Mouse (Mus musculus) frontal cortex, postnatal 36 days (tissue): ENCODE results near the gene Usp33.
"Not testable (repeated sequence)": the region's sequence is repeated elsewhere in the genome, so short reads cannot be mapped to it uniquely, and the experiment has no call there.

Experiments
- DNase-seq, 2 experiments: peaks; one replicate each; pipeline ENCODE4 v3.0.0; 2022; ENCODE audit warnings: low spot score in 2 of 2

Gene Usp33

DNA sequence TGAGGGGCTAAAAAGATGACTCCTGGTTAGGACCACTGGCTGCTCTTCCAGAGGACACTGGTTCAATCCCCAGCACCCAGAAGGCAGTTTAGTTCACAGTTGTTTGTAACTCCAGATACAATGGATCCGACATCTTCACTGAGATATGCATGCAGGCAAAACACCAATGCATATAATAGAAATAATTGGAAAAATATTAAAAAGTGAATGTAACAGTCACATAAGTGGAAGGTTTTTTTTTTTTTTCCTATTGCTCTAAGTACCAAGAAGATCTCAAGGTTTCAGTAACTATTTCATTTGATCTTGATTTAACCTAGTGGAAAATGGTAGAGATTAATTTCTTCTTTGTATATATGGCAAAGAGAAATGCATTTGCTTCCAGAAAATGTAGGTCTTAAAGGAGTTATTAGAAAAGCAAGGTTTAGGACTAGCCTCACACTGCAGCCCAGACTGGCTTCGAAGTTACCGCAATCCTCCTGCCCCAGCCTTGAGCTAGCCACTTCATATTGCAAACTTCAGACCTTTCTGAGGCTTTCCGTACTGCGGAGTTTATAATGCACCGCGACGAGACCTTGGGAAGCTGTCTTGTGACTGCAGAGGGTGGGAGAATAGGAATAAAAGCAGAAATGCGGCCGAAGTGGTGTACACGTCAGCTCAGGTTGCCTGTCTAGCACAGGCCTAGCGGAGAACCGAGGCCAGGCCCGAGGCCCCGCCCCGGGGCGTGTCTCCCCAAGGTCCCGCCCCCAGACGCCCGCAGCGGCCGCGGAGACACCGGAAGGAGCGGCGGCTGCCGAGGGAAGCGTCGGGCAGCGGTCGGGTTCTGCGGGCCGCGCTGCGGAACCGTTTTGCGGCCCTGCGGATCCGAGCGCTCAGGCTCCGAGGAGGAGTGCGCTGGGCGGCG is at the start of gene Usp33:
Gene Usp33, plus strand, starts transcription at position 747 of the 901 bp plus-strand sequence.
- DNase-seq: peak; percentile 91 to 93

DNA sequence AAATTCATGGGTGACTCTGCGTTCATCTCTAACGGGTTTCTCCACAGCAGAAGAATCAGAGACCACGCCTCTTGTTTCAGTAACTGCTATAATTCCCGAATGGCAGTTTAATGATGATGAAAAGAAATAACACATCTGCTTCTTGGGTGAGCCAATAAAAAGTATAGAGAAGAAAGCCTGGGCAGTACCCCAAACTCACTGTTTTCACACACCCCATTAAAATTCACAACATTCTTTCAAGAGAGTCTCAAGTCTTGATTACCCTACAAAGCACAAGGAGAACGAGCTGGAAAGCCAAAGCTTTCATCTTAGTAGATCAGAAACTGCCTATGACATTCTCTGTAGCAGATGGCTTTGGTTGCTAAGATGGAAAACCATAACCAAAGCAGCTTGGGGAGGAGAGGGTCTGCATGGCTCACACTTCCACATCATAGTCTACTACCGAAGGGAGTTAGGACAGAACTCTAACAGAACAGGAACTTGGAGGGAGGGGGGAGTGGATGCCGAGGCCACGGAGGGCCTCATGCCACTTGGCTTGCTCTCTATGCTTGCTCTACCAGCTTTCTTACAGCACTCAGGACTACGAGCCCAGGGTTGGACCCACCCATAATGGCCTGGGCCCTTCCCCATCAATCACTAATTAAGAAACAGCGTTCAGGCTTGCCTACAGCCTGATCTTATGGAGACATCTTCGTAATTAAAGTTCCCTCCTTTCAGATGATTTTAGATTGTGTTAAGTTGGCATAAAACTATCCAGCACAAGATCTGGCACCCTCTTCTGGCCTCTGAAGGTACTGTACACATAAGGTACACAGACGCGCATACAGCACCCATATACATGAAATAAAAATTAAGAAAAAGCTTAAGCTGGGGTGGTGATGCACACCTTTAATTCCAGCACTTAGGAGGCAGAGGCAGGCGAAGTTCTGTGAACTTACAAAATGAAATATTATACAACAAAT is 45.6 kb upstream of the Usp33 start:
- DNase-seq: no peak

DNA sequence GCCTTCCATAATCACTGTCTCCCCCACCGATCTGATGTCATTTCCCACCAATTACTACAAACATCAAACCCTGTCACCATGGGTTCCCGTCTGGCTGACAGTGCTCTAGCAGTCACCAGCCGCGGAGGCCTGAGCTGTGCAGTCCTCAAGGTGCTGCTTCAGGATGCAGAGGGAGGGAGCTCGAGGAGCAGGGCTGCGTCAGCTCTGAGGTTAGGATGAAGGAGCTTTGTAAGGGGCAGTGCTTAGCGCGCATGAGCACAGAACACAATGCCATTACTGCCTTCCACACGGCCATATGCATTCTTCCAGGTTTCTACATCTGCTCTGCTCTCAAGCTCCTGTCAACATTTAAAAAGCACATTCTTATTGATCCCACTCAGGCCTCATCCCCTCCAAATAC is 43.3 kb upstream of the Usp33 start:
- no peak for DNase-seq

DNA sequence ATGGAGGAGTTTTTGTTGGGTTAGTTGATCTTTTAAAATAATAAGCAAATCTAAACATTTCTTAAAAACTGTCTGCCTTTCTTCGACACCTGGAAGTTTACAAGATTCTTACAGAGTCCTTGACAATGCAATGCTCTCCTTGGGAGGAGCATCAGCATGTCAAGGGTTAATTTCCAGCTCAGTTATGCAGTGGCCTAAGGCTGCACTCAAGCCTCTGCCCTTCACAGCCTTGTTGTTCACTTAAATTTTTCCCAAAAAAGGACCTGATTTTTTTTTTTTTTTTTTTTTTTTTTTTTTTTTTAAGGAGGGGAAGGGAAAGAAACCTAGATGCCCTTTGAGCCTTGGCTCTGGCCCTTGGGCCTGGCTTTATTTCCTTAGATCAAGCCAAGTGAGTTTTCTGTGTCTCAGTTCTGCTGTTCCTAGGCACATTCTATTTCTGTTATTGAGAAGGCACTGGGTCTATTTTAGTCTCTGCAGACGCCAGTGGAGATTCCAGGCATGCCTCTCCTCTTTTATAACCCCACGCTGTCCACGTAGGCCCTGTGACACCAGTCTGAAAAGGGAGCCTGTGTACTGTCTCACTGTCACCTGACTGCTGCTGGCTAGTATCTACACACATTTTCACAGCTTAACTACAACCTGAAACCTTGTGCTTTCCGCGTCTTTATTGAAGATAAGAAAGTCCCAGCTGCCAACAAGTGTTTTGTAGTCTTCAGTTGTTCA is 42.0 kb upstream of the Usp33 start:
- peak; percentile 21 to 37 for DNase-seq

DNA sequence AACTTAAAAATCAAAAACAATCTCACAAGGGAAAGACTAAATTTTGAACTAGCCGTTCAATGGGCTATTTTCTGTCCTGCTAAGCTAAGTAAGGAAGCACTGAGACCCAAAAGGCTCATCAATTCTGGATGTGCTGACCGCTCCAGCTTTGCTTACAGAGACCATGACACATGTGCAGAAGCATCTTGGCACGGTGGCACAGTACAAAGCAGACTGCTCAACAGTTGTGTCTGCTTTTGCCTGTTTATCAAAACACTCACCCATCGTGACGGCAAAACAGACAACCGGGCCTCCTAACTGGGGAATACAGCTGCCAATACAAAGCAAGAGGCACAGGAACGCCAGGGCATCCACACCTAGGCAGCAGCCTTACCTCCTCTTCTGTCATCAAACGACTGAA is 41.2 kb upstream of the Usp33 start:
- no peak for DNase-seq

DNA sequence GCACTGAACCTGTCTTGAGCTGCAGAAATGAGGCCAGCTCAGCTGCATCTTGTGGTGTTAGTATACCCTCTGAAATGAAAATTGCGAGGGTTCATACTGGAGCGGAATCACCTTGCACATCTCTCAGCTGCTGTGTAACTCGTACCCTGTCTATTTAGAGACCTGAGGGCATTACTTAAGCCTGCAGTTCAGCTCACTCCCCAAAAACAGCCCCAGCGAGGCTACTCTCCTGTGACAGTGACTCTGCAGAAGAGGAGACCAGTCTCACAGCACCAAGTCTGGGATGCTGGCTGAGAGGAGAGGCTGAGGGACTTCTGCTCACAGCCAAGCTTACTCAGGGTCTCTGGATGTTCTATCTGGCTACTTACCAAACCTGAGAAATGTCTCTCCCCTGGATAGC is 40.3 kb upstream of the Usp33 start:
- DNase-seq: no peak

DNA sequence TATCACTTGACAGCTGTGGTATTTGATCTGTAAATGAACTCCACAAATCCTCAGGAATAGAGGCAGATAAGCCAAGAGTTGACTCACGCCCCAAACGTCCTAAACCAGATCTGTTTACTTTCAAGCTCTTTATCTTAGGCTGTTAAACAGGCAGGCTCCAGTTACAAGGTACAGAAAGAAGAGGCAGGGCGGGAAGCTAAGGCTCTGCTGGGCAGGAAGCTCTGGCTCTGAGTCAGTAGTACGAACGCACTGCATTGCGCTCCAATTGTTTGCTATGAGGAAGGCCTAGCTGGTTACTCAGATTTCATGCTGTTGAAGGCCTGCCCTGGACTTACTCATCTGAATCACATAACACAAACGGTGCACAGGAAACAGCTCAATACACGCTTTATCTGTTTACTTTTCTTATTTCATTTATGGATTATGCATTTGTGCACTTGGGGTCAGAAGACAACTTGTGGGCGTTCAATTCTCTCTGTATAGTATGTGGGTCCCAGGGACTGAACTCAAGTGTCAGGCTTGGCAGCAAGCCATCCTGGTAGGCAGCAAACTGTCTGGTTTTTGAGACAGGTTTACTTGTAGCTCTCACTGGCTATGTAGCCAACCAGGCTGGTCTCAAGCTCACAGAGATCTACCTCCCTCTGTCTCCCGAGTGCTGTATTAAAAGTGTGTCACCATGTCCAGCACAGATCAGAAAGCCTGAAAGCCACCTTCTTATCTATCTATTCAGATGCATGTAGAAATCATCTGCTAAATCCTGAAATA is 37.6 kb upstream of the Usp33 start:
- DNase-seq: no peak

DNA sequence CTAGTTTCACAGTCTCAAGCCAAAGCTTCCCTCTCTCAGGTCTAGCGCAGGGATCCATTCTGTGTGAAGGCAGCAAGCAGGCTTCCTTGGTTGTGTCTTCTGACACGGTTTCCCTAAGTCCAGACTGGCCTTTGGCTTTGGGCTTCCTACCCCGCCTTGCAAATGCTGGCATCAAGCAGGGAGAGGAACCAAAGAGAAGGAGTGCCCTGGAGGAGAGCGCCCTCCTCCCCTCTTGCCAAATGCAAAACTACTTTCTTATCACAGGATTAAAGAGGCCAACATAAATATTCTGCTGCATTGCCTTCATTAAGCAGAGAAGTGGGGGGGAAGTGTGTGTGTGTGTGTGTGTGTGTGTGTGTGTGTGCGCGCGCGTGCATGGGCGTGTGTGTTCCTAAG is 37.0 kb upstream of the Usp33 start:
- DNase-seq: no peak

DNA sequence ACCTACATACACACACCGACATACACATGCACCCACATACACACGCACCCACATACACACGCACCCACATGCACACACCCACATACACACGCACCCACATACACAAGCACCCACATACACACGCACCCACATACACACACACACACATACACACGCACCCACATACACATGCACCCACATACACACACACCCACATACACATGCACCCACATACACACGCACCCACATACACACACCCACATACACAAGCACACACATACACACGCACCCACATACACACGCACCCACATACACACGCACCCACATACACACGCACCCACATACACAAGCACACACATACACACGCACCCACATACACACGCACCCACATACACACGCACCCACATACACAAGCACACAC is 31.6 kb upstream of the Usp33 start:
- not testable (repeated sequence) for DNase-seq

DNA sequence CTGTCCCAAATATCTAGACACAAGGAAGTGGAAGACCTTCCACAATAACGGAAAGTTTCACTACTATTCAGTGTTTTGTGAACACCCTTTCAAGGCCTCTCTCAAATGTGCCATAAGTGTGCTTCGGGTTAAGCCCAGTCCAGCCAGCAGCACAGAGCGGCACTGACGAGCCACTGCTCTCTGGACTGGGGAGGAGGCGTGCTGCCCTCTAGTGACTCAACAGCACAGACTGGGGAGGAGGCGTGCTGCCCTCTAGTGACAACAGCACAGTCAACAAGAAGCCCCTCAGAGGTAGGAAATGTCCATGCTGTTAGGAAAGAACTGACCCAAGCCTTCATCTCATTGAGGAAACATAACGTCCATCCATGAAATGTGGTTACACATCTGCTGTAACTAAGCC is 30.7 kb upstream of the Usp33 start:
- DNase-seq: peak; percentile 41 to 64

DNA sequence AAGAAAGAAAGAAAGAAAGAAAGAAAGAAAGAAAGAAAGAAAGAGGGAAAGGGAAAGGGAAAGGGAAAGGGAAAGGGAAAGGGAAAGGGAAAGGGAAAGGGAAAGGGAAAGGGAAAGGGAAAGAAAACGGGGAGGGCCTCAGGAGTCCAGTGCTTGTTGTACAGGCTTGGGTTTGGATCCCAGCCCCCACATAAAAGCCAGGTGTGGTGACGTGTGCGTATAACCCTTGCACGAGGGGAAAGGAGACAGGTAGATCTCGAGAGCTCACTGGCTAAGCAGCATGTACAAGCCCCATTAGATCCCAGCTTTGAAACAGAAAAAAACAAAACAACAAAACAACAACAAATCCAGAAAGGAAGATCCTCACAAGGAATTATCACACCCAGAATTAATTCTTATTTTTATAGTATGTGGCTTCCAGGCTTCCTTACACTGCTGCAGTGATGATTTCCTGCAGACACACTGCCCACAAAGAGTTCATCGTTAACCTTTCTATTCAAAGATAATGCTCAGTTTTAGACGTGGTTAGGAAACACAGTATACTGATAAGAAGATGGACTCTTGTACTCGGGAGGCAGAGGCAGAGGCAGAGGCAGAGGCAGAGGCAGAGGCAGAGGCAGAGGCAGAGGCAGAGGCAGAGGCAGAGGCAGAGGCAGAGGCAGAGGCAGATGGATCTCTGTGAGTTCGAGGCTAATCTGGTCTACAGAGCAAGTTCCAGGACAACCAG is 29.7 kb upstream of the Usp33 start:
- DNase-seq: not testable (repeated sequence)

DNA sequence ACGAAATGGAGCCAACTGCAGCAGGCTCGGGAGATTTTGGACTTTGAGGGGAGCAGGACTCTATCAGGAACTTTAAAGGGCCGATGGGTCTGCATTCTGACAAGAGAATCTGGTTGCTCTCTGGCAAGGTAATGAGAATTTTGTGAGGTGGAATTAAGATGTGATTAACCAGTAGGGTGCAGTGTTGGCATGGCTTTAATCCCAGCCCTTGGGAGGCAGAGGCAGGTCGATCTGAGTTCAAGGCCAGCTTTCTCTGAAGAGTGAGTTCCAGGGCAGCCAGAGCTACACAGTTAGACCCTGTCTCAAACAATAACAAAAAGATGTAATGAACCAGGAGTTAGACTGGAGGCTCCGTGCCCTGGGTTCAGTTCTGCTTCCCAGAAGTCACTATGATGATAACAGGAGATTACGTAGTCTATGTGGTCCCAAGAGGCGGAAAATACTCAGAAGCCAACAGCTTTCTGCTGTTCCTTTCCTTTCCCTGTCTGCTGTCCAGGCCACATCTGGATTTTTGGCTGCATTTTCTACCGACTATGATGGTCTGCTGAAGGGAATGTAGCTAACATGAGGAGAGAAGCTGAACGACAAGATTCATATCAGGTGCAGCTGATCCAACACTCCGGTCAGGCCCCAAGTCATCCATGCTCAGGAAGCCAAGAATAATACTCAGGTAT is 25.2 kb upstream of the Usp33 start:
- DNase-seq: no peak

DNA sequence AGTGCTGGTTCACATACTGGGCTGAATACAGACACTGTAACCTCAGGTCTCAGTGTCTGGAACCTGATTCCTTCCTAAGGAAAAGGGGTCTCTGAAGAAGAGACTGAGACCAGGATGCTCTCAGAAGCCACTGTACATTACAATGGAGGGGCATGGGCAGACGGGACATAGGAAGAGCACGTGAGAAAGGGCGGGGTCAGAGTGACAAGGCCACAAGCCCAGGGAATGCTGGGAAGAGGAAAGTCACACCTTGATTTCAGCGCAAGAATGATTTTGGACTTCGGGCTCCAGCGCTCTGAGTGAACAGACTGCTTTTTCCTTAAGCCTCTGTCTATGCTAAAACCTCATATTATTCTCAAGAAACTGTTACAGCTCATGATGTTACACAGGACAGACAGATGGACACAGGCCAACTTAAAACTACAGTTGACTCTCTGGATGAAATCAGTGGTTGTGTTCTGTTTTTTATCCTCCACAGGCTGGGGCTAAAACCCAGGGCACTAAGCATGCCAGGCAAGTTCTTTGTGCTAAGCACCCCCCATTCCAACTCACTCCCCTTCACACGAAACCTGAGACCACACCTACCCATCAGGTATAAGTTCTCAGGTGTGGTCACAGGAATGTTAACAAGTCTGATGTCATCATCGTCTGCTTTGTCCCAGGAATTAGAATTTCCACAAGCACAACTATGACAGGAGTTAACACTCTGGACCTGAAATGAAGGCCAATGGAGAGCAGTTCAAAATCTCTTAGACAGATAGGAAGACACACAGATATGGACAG is 24.3 kb upstream of the Usp33 start:
- DNase-seq: no peak

DNA sequence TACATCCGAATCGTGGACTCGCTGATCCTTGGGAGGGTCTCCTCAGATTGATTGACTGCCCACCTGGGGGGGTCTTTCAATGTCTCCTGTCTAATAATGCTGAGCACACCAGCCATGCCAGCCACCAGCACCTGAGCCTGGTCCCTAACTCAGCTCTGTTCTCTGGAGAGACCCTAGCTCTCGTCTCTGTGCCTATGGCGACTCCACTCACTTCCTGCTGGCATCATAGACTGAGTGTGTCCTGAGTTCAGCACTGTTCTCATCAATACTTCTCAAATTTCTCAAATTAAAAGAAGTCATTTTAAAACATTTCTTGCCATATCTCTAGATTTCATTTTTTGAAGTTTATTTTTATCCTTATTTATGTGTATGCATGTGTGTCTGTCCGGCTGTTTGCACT is 14.2 kb upstream of the Usp33 start:
- DNase-seq: no peak

DNA sequence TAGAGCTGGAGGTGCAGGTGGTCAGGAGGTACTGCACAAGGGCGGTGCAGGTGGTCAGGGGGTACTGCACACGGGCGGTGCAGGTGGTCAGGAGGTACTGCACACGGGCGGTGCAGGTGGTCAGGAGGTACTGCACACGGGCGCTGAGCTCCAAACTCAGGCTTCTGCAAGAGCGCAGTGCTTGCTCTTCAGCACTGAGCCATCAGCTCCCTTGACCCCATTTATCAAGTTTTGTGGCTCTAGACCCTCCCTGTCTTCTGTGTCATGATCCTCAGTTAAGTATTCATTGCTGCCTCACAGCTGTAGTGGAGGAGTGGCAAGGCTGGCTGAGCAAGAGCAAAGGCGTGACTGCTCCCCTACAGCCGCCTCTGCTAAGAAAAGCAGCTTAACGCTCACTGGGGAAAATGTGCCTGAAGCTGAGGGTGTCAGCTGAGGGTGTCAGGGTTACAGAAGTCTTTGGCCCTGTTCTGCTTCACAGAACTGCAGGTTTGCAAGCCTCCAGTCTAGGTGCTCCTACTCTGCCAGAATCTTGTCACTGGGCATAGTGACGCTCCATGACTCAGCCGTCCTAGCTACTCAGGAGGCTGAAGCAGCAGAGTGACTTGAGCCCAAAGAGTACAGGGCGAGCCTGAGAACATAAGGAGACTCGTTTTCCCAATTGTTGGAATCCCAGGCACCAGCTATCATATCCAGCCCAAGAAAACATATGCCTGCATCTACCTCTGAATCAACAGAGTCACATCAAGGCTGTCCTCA is 13.6 kb upstream of the Usp33 start:
- DNase-seq: peak in 1 of 2 experiments; percentile 24

DNA sequence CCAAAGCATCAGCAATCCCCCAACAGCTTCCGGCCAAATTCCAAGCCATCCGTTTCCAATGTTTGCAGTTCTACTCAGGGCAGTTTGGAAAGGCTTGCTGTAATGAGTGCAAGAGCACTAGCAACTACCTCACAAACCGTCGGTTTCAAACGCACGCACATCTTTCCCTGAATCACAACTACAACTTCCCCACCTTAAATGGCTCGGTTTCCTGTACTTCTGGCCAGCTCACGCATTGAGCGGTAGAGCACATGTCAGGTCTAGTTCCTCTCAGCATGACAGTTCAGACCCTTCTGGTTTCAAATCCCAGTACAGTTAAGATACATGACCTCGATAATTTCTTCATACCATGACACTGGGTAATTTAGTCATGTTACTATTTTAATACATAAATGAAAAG is 12.6 kb upstream of the Usp33 start:
- no peak for DNase-seq

DNA sequence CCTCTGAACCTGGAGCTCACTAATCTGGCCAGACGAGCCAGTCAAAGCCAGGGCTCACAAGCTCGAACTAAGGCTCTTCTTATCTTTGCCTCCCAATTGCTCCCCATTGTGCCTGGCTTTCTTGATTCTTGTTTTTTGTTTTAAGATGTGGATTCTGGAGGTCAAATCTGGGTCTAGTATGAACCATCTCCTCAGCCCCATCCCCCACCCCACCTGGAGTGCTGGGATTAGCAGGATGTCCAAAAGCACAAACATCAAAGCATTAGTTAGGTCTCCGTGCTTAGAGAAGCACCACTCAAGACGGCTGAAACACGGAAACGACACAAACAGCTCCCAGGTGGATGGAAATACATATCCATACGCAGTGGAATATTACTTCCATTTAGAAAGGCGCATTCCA is 10.2 kb upstream of the Usp33 start:
- no peak for DNase-seq

DNA sequence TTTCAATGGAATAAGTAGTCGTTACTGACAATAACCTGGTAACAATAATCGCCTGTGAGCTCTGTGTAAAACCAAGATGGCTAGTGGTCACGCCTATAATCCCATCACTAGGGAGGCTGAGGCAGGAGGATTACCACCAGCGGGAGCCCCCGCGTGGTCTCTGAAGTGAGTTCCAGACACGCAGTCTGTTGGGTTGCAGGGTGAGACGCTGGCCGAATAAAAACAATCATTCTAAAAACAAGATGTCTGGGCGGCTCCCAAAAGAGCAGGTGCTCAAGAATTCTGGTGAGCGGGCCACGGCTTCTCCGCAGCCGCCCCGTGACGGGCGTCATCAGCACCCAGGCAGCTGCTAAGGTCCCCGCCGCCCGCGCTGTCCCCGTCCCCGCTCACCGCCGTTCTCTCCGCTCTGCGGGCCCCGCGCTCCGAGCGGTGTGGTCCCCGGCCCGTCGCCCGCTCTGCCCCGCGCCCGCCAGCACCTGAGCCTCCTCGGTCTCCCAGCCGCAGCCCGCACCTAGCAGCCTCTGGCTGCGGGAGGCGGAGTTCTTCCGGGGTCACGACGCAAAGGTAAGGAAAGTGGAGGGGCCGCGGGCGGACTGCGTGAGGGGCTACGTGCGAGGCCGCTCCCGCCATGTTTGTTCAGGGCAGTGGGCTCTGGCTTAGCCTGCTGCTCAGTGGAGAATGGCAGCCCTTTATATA is 6.3 kb upstream of the Usp33 start, which contains the start of gene Miga1:
Gene Miga1, minus strand, starts transcription at position 546 of the 696 bp plus-strand sequence.
- peak; percentile 84 for DNase-seq
